10 mouse cellular contexts compared by ENCODE assay signal in genomic region chr5:123326751-123327148, GRCm38 (mm10). TPM values are rescaled to one million over a fixed set of nuclear protein-coding genes. Genes with fewer than 3 reads are reported as not detected.
DNase-seq lines count a peak whose midpoint lies in the region; ATAC-seq lines count a peak whose summit lies in the region.
"Had no signal": no experiment of that assay in that cellular context is flagged by ENCODE, and none has a peak within 500 bp of the region (broad histone marks: within the 10 kb centered on the region; RNA-seq: fewer than 3 reads in every experiment).

No protein-coding gene starts in this region.

- no peak overlapping the region for H3K9ac ChIP-seq in hindbrain, embryonic 13.5 days
- no peak overlapping the region for H3K9ac ChIP-seq in hindbrain, embryonic 14.5 days
- no peak overlapping the region for H3K9ac ChIP-seq in embryonic facial prominence, embryonic 14.5 days (ENCODE audit: low read depth, low read length)
- H3K9ac ChIP-seq: neural tube, embryonic 12.5 days had no signal

- H3K27ac ChIP-seq in hindbrain, embryonic 13.5 days: peak overlapping the region; percentile 35; the same call in 1 of the 2 replicates
- no peak overlapping the region for H3K27ac ChIP-seq in hindbrain, embryonic 14.5 days
- H3K27ac ChIP-seq in embryonic facial prominence, embryonic 14.5 days (replicated peaks; ENCODE audit: low read depth, low read length): peak overlapping the region; percentile 84
- H3K27ac ChIP-seq: neural tube, embryonic 12.5 days had no signal

- no peaks in the 10 kb centered on the region for H3K9me3 ChIP-seq in hindbrain, embryonic 13.5 days
- no peaks in the 10 kb centered on the region for H3K9me3 ChIP-seq in hindbrain, embryonic 14.5 days (ENCODE audit: control insufficient read depth, low read length)
- H3K9me3 ChIP-seq in embryonic facial prominence, embryonic 14.5 days (ENCODE audit: control insufficient read depth, low read length): no peaks in the 10 kb centered on the region
- H3K9me3 ChIP-seq: G1E; neural tube, embryonic 12.5 days had no signal

- 69% methylated on average over 9 of the region's 9 CpGs for WGBS in hindbrain, embryonic 13.5 days
- 65% methylated on average over 9 of the region's 9 CpGs for WGBS in hindbrain, embryonic 14.5 days
- WGBS in embryonic facial prominence, embryonic 14.5 days: 57% methylated on average over 9 of the region's 9 CpGs

- DNase-seq in hindbrain, embryonic 14.5 days (ENCODE audit: low spot score): no peak
- no peak for DNase-seq in embryonic facial prominence, embryonic 14.5 days (ENCODE audit: low spot score)
- DNase-seq in kidney, postnatal 14 days: peak; percentile 38
- DNase-seq in skeletal muscle tissue, adult 2 months (ENCODE audit: low read depth, low spot score): peak; percentile 47
- DNase-seq in cerebellum, adult 9-10 months: no peak
- DNase-seq in layer of hippocampus, adult 8-10 months (ENCODE audit: low spot score in 2 of 2): no peak
- DNase-seq in cerebellum, postnatal 36 days: no peak

- ATAC-seq in hindbrain, embryonic 13.5 days (ENCODE audit: low FRiP score): no peak
- no peak for ATAC-seq in hindbrain, embryonic 14.5 days (ENCODE audit: low FRiP score)
- ATAC-seq in embryonic facial prominence, embryonic 14.5 days (ENCODE audit: low read depth): no peak

- no peak overlapping the region for H3K4me2 ChIP-seq in hindbrain, embryonic 13.5 days
- H3K4me2 ChIP-seq in hindbrain, embryonic 14.5 days (replicated peaks): no peak overlapping the region
- peak overlapping the region; percentile 8; the same call in 1 of the 2 replicates for H3K4me2 ChIP-seq in embryonic facial prominence, embryonic 14.5 days (ENCODE audit: low read depth, low read length)
- H3K4me2 ChIP-seq: neural tube, embryonic 12.5 days had no signal

- H3K27me3 ChIP-seq in hindbrain, embryonic 13.5 days: 0 out of 2 replicates have a peak, but pooled peaks cover 5% of the 10 kb centered on the region
- H3K27me3 ChIP-seq in hindbrain, embryonic 14.5 days (ENCODE audit: control insufficient read depth, insufficient read depth, low read length): no peaks in the 10 kb centered on the region
- no peaks in the 10 kb centered on the region for H3K27me3 ChIP-seq in embryonic facial prominence, embryonic 14.5 days (replicated peaks; ENCODE audit: control insufficient read depth, insufficient read depth, low read length)
- H3K27me3 ChIP-seq: neural tube, embryonic 12.5 days had no signal

- H3K36me3 ChIP-seq in hindbrain, embryonic 13.5 days: no peaks in the 10 kb centered on the region
- no peaks in the 10 kb centered on the region for H3K36me3 ChIP-seq in hindbrain, embryonic 14.5 days (replicated peaks; ENCODE audit: control insufficient read depth, insufficient read depth)
- H3K36me3 ChIP-seq in embryonic facial prominence, embryonic 14.5 days (ENCODE audit: control insufficient read depth, insufficient read depth, low read length): no peaks in the 10 kb centered on the region
- H3K36me3 ChIP-seq: G1E; neural tube, embryonic 12.5 days had no signal

- no peak overlapping the region for H3K4me3 ChIP-seq in hindbrain, embryonic 13.5 days
- H3K4me3 ChIP-seq in hindbrain, embryonic 14.5 days (replicated peaks; ENCODE audit: low read length): no peak overlapping the region
- H3K4me3 ChIP-seq in embryonic facial prominence, embryonic 14.5 days (ENCODE audit: low read depth, low read length): no peak overlapping the region
- H3K4me3 ChIP-seq: neural tube, embryonic 12.5 days had no signal

- H3K4me1 ChIP-seq in hindbrain, embryonic 13.5 days (replicated peaks): peaks cover 17% of the 10 kb centered on the region
- peaks cover 8% of the 10 kb centered on the region; the same call in 1 of the 2 replicates for H3K4me1 ChIP-seq in hindbrain, embryonic 14.5 days (replicated peaks; ENCODE audit: control insufficient read depth, insufficient read depth, low read length)
- H3K4me1 ChIP-seq in embryonic facial prominence, embryonic 14.5 days (ENCODE audit: control insufficient read depth, insufficient read depth, low read length): peaks cover 17% of the 10 kb centered on the region

RNA-seq across cellular contexts. Expression of gene Bcl7a, which starts 16.9 kb away (rescaled TPM):
- polyA plus RNA-seq in hindbrain, embryonic 13.5 days (2015; fragmentation: Nextera tagmentation; extraction: Ambion mirVana): 47.1 and 48.6 TPM in 2 replicates
- polyA plus RNA-seq in hindbrain, embryonic 14.5 days (2014; fragmentation: Nextera tagmentation; extraction: Ambion mirVana): 35.6 and 36.5 TPM in 2 replicates
- 19.1 and 19.7 TPM in 2 replicates for polyA plus RNA-seq in embryonic facial prominence, embryonic 14.5 days (2014; fragmentation: Nextera tagmentation; extraction: Ambion mirVana)
- 10 to 100 TPM; 58.5 to 66.1 (median 62.9) TPM for total RNA-seq in layer of hippocampus, adult 8-10 months (2022)

Comparison
In these comparisons a context has a peak if more than half of its experiments do, and no peak if none do; other contexts are left out.
1. DNase-seq: peak in kidney, postnatal 14 days (single experiment) and skeletal muscle tissue, adult 2 months (single experiment); none in hindbrain, embryonic 14.5 days (single experiment), embryonic facial prominence, embryonic 14.5 days (single experiment), cerebellum, adult 9-10 months (single experiment), layer of hippocampus, adult 8-10 months (0 of 2) and cerebellum, postnatal 36 days (0 of 2).